Mouse (Mus musculus) stomach, embryonic 15.5 days (tissue): ENCODE measurements around the gene Wdr27. TPM values are rescaled to one million over a fixed set of nuclear protein-coding genes. Genes with fewer than 3 reads are reported as not detected.

Experiments used
- ATAC-seq: fragments of 200-750 bp; cut with Nextera tagmentation; 2 replicates; pipeline ENCODE4 v1.8.0; 2017; ENCODE audit warnings: low read depth, moderate number of reproducible peaks, moderate TSS enrichment; ENCODE audit not compliant: insufficient read depth, low FRiP score
- H3K27ac ChIP-seq: fragments of 300-500 bp; sonication (generic); 2 replicates; pipeline ENCODE4 v1.5.1; 2015; ENCODE audit warnings: mild to moderate bottlenecking, inconsistent platforms
- H3K27me3 ChIP-seq: fragments of 300-500 bp; sonication (generic); replicated peaks from 2 replicates; pipeline ENCODE4 v1.6.1; 2015; ENCODE audit warnings: inconsistent platforms
- H3K36me3 ChIP-seq: fragments of 300-500 bp; sonication (generic); 2 replicates; pipeline ENCODE4 v1.6.1; 2015; ENCODE audit warnings: inconsistent platforms
- H3K4me1 ChIP-seq: fragments of 300-500 bp; sonication (generic); 2 replicates; pipeline ENCODE4 v1.6.1; 2015; ENCODE audit warnings: inconsistent platforms
- H3K4me2 ChIP-seq: fragments of 300-500 bp; sonication (generic); 2 replicates; pipeline ENCODE4 v1.6.1; 2015; ENCODE audit warnings: mild to moderate bottlenecking, inconsistent platforms
- H3K4me3 ChIP-seq: fragments of 300-500 bp; sonication (generic); replicated peaks from 2 replicates; pipeline ENCODE4 v1.5.1; 2015; ENCODE audit warnings: inconsistent platforms
- H3K9ac ChIP-seq: fragments of 300-500 bp; sonication (generic); 2 replicates; pipeline ENCODE4 v1.6.1; 2015; ENCODE audit warnings: inconsistent platforms
- H3K9me3 ChIP-seq: fragments of 300-500 bp; sonication (generic); 2 replicates; pipeline ENCODE4 v1.6.1; 2016; ENCODE audit warnings: inconsistent platforms
- WGBS: fragments of 180-500 bp; shearing (Covaris S2); methylation state at CpG from one replicate; pipeline ENCODE4 v1.1.7; 2015; 5-methylcytosine and 5-hydroxymethylcytosine counted together
- polyA plus RNA-seq: library from polyadenylated mRNA; unstranded; fragments of >200 nt; fragmentation: Nextera tagmentation; extraction: Ambion mirVana; gene quantifications from 2 replicates; pipeline ENCODE4 v1.2.1, GENCODE M21; 2015

The Wdr27 gene
- polyA plus RNA-seq, 1 experiment from 2014 or later: 7.6 TPM

GRCm38 (mm10) chr17:14927644-14928218 lies 15.2 kb downstream of the Wdr27 start:
- Histone ChIP-seq H3K36me3 (no peaks in the 10 kb centered on the region), H3K27me3 (no peaks in the 10 kb centered on the region), H3K9ac (no peak overlapping the region), H3K4me1 (no peaks in the 10 kb centered on the region), H3K4me3 (no peak overlapping the region), H3K9me3 (no peaks in the 10 kb centered on the region), H3K4me2 (no peak overlapping the region), H3K27ac (no peak overlapping the region)
- no peak for ATAC-seq
- 75% methylated on average over 8 of the region's 8 CpGs for WGBS

- no peaks in the 10 kb centered on the region for H3K36me3 ChIP-seq
- H3K9me3 ChIP-seq: no peaks in the 10 kb centered on the region
- H3K27me3 ChIP-seq: no peaks in the 10 kb centered on the region
- H3K4me1 ChIP-seq: no peaks in the 10 kb centered on the region
- no peak overlapping the region for H3K27ac ChIP-seq
- no peak overlapping the region for H3K4me3 ChIP-seq
- no peak for ATAC-seq
- no peak overlapping the region for H3K4me2 ChIP-seq
- 62% methylated on average over 6 of the region's 6 CpGs for WGBS
- no peak overlapping the region for H3K9ac ChIP-seq
Measured at GRCm38 (mm10) chr17:14921582-14921981, 21.4 kb downstream of the Wdr27 start.

- ATAC-seq: no peak
- H3K4me1 ChIP-seq: no peaks in the 10 kb centered on the region
- 82% methylated on average over 8 of the region's 8 CpGs for WGBS
- H3K9me3 ChIP-seq: no peaks in the 10 kb centered on the region
- H3K27ac ChIP-seq: no peak overlapping the region
- H3K4me3 ChIP-seq: no peak overlapping the region
- H3K9ac ChIP-seq: no peak overlapping the region
- no peak overlapping the region for H3K4me2 ChIP-seq
- H3K36me3 ChIP-seq: no peaks in the 10 kb centered on the region
- H3K27me3 ChIP-seq: no peaks in the 10 kb centered on the region
Measured at GRCm38 (mm10) chr17:14917866-14918265, 25.1 kb downstream of the Wdr27 start.

- no peak overlapping the region for H3K9ac ChIP-seq
- H3K27me3 ChIP-seq: no peaks in the 10 kb centered on the region
- 84% methylated on average over 4 of the region's 4 CpGs for WGBS
- no peak overlapping the region for H3K4me3 ChIP-seq
- no peaks in the 10 kb centered on the region for H3K9me3 ChIP-seq
- no peaks in the 10 kb centered on the region for H3K4me1 ChIP-seq
- H3K36me3 ChIP-seq: no peaks in the 10 kb centered on the region
- H3K27ac ChIP-seq: no peak overlapping the region
- H3K4me2 ChIP-seq: no peak overlapping the region
- ATAC-seq: no peak
Measured at GRCm38 (mm10) chr17:14914401-14914800, 28.6 kb downstream of the Wdr27 start.

GRCm38 (mm10) chr17:14912981-14913380 lies 30.0 kb downstream of the Wdr27 start:
- H3K9ac ChIP-seq: no peak overlapping the region
- H3K9me3 ChIP-seq: no peaks in the 10 kb centered on the region
- 90% methylated on average over 8 of the region's 8 CpGs for WGBS
- H3K4me1 ChIP-seq: no peaks in the 10 kb centered on the region
- no peak overlapping the region for H3K4me2 ChIP-seq
- no peaks in the 10 kb centered on the region for H3K36me3 ChIP-seq
- ATAC-seq: no peak
- no peaks in the 10 kb centered on the region for H3K27me3 ChIP-seq
- H3K4me3 ChIP-seq: no peak overlapping the region
- H3K27ac ChIP-seq: no peak overlapping the region

- Histone ChIP-seq H3K27ac (no peak overlapping the region), H3K4me3 (no peak overlapping the region), H3K36me3 (no peaks in the 10 kb centered on the region), H3K27me3 (no peaks in the 10 kb centered on the region), H3K9me3 (no peaks in the 10 kb centered on the region), H3K4me1 (no peaks in the 10 kb centered on the region), H3K9ac (no peak overlapping the region), H3K4me2 (no peak overlapping the region)
- 53% methylated on average over 6 of the region's 6 CpGs for WGBS
- no peak for ATAC-seq
Measured at GRCm38 (mm10) chr17:14912420-14912819, 30.5 kb downstream of the Wdr27 start.

GRCm38 (mm10) chr17:14910771-14911170 lies 32.2 kb downstream of the Wdr27 start:
- Histone ChIP-seq H3K27me3 (no peaks in the 10 kb centered on the region), H3K9me3 (no peaks in the 10 kb centered on the region), H3K4me3 (no peak overlapping the region), H3K4me1 (no peaks in the 10 kb centered on the region), H3K36me3 (no peaks in the 10 kb centered on the region), H3K4me2 (no peak overlapping the region), H3K9ac (no peak overlapping the region), H3K27ac (no peak overlapping the region)
- 88% methylated on average over 5 of the region's 5 CpGs for WGBS
- ATAC-seq: no peak

- no peak overlapping the region for H3K4me3 ChIP-seq
- H3K27me3 ChIP-seq: no peaks in the 10 kb centered on the region
- no peak overlapping the region for H3K9ac ChIP-seq
- H3K4me2 ChIP-seq: no peak overlapping the region
- no peak overlapping the region for H3K27ac ChIP-seq
- WGBS: 82% methylated on average over 5 of the region's 5 CpGs
- no peaks in the 10 kb centered on the region for H3K36me3 ChIP-seq
- no peak for ATAC-seq
- H3K9me3 ChIP-seq: no peaks in the 10 kb centered on the region
- H3K4me1 ChIP-seq: peaks cover 3% of the 10 kb centered on the region; the same call in 1 of the 2 replicates
Measured at GRCm38 (mm10) chr17:14909331-14909730, 33.6 kb downstream of the Wdr27 start.

GRCm38 (mm10) chr17:14907136-14907535 lies 35.8 kb downstream of the Wdr27 start:
- H3K9ac ChIP-seq: no peak overlapping the region
- no peak overlapping the region for H3K4me3 ChIP-seq
- no peak for ATAC-seq
- no peaks in the 10 kb centered on the region for H3K9me3 ChIP-seq
- peaks cover 3% of the 10 kb centered on the region; the same call in 1 of the 2 replicates for H3K4me1 ChIP-seq
- no peaks in the 10 kb centered on the region for H3K27me3 ChIP-seq
- no peak overlapping the region for H3K4me2 ChIP-seq
- WGBS: 63% methylated on average over 12 of the region's 12 CpGs
- no peaks in the 10 kb centered on the region for H3K36me3 ChIP-seq
- H3K27ac ChIP-seq: no peak overlapping the region

- Histone ChIP-seq H3K36me3 (no peaks in the 10 kb centered on the region), H3K9ac (no peak overlapping the region), H3K27me3 (no peaks in the 10 kb centered on the region), H3K4me3 (no peak overlapping the region), H3K4me1 (peaks cover 3% of the 10 kb centered on the region; the same call in 1 of the 2 replicates), H3K27ac (no peak overlapping the region), H3K9me3 (no peaks in the 10 kb centered on the region), H3K4me2 (no peak overlapping the region)
- no peak for ATAC-seq
- 24% methylated on average over 1 of the region's 1 CpGs for WGBS
Measured at GRCm38 (mm10) chr17:14906611-14907010, 36.3 kb downstream of the Wdr27 start.

GRCm38 (mm10) chr17:14904637-14905265 lies 38.2 kb downstream of the Wdr27 start:
- ATAC-seq: no peak
- Histone ChIP-seq H3K4me1 (peaks cover 3% of the 10 kb centered on the region; the same call in 1 of the 2 replicates), H3K9ac (no peak overlapping the region), H3K4me3 (no peak overlapping the region), H3K9me3 (no peaks in the 10 kb centered on the region), H3K4me2 (no peak overlapping the region), H3K27me3 (no peaks in the 10 kb centered on the region), H3K36me3 (no peaks in the 10 kb centered on the region), H3K27ac (no peak overlapping the region)
- 47% methylated on average over 7 of the region's 7 CpGs for WGBS

GRCm38 (mm10) chr17:14904206-14904605 lies 38.8 kb downstream of the Wdr27 start:
- peaks cover 3% of the 10 kb centered on the region; the same call in 1 of the 2 replicates for H3K4me1 ChIP-seq
- no peak for ATAC-seq
- H3K4me3 ChIP-seq: no peak overlapping the region
- WGBS: 79% methylated on average over 6 of the region's 6 CpGs
- H3K4me2 ChIP-seq: no peak overlapping the region
- no peaks in the 10 kb centered on the region for H3K9me3 ChIP-seq
- no peak overlapping the region for H3K9ac ChIP-seq
- H3K27ac ChIP-seq: no peak overlapping the region
- no peaks in the 10 kb centered on the region for H3K36me3 ChIP-seq
- H3K27me3 ChIP-seq: no peaks in the 10 kb centered on the region
